Mouse (Mus musculus) CH12.LX (cell line): Measurements from ENCODE around the gene Rpusd4.

Source experiments
- CHD1 ChIP-seq: IDR thresholded peaks from 2 replicates; pipeline ENCODE4 v1.6.1; 2012; ENCODE audit warnings: low read depth, low read length, improper control_type of control experiment, inconsistent platforms
- CTCF ChIP-seq, 2 experiments: IDR thresholded peaks in 1 of 2; conservative IDR thresholded peaks in 1 of 2; 2 replicates each; pipeline ENCODE4 v1.5.1; 2011 to 2012; ENCODE audit warnings: low read depth in 2 of 2, low read length in 2 of 2, improper control_type of control experiment in 1 of 2, inconsistent platforms in 1 of 2, mild to moderate bottlenecking in 1 of 2, moderate library complexity in 1 of 2
- E2F4 ChIP-seq: IDR thresholded peaks from 2 replicates; pipeline ENCODE4 v1.6.1; 2011; ENCODE audit warnings: low read depth, low read length, improper control_type of control experiment; ENCODE audit not compliant: insufficient replicate concordance
- ETS1 ChIP-seq: conservative IDR thresholded peaks from 2 replicates; pipeline ENCODE4 v1.6.1; 2012; ENCODE audit warnings: low read depth, mild to moderate bottlenecking, inconsistent platforms, low read length, improper control_type of control experiment, moderate library complexity
- MXI1 ChIP-seq: IDR thresholded peaks from 2 replicates; pipeline ENCODE4 v1.6.1; 2011; ENCODE audit warnings: mild to moderate bottlenecking, low read depth, low read length, improper control_type of control experiment
- NRF1 ChIP-seq: IDR thresholded peaks from 2 replicates; pipeline ENCODE4 v1.6.1; 2014; ENCODE audit warnings: low read depth, mild to moderate bottlenecking, inconsistent platforms, low read length, improper control_type of control experiment, moderate library complexity
- POLR2A ChIP-seq: IDR thresholded peaks from 2 replicates; pipeline ENCODE4 v1.6.1; 2011; ENCODE audit warnings: low read depth, mild to moderate bottlenecking, improper control_type of control experiment, low read length
- RAD21 ChIP-seq: IDR thresholded peaks from 2 replicates; pipeline ENCODE4 v1.6.1; 2011; ENCODE audit warnings: low read depth, mild to moderate bottlenecking, low read length, improper control_type of control experiment, moderate library complexity
- RCOR1 ChIP-seq: conservative IDR thresholded peaks from 2 replicates; pipeline ENCODE4 v1.6.1; 2012; ENCODE audit warnings: low read depth, mild to moderate bottlenecking, inconsistent platforms, low read length, improper control_type of control experiment
- SIN3A ChIP-seq: IDR thresholded peaks from 2 replicates; pipeline ENCODE4 v1.6.1; 2012; ENCODE audit warnings: low read length, improper control_type of control experiment, inconsistent platforms
- UBTF ChIP-seq: IDR thresholded peaks from 2 replicates; pipeline ENCODE4 v1.6.1; 2012; ENCODE audit warnings: low read depth, mild to moderate bottlenecking, inconsistent platforms, low read length, improper control_type of control experiment, moderate library complexity
- ZC3H11A ChIP-seq: IDR thresholded peaks from 2 replicates; pipeline ENCODE4 v1.6.1; 2012; ENCODE audit warnings: low read depth, mild to moderate bottlenecking, inconsistent platforms, low read length, improper control_type of control experiment
- ZMIZ1 ChIP-seq: IDR thresholded peaks from 2 replicates; pipeline ENCODE4 v1.6.1; 2012; ENCODE audit warnings: low read depth, mild to moderate bottlenecking, inconsistent platforms, low read length, improper control_type of control experiment

- TF ChIP-seq CTCF (conservative IDR thresholded peaks at IDR 0.05 in 1 of 2, IDR thresholded peaks at IDR 0.05 in 1 of 2; ENCODE audit: low read depth in 2 of 2, low read length in 2 of 2), result no peak
- no peak for TF ChIP-seq E2F4
- TF ChIP-seq ZMIZ1, result no peak
- TF ChIP-seq RAD21, result no peak
- TF ChIP-seq POLR2A, result no peak
- no peak for TF ChIP-seq NRF1
- no peak for TF ChIP-seq ZC3H11A
- no peak for TF ChIP-seq CHD1
- no peak for TF ChIP-seq MXI1
- TF ChIP-seq UBTF, result no peak
- no peak for TF ChIP-seq SIN3A
- no peak for TF ChIP-seq ETS1
- TF ChIP-seq RCOR1, result no peak
Measured at GRCm38 (mm10) chr9:35302172-35302571, 34.5 kb downstream of the Rpusd4 start.
